Mouse (Mus musculus): ENCODE data around the gene Vwa8. TPM values are rescaled to one million over a fixed set of nuclear protein-coding genes. Genes with fewer than 3 reads are reported as not detected.

Vwa8 gene
- polyA plus RNA-seq, 1 experiment = 13.9 TPM

- H3K79me2 ChIP-seq (ENCODE audit: control insufficient read depth, insufficient read depth) = no peaks in the 10 kb centered on the region
- H3K27me3 ChIP-seq (ENCODE audit: control insufficient read depth, insufficient read depth, insufficient read length) = no peaks in the 10 kb centered on the region
- no peaks in the 10 kb centered on the region for H3K79me3 ChIP-seq (ENCODE audit: low read depth)
- no peak overlapping the region for H3K4me3 ChIP-seq (ENCODE audit: insufficient read depth, poor library complexity, severe bottlenecking)
- no peak for TF ChIP-seq FOSL1 (IDR thresholded peaks at IDR 0.05; ENCODE audit: insufficient read depth, low read length, poor library complexity, severe bottlenecking)
- no peak for TF ChIP-seq USF1 (IDR thresholded peaks at IDR 0.05; ENCODE audit: low read depth)
- no peak for TF ChIP-seq MYOG (IDR thresholded peaks at IDR 0.05; ENCODE audit: control insufficient read depth, extremely low read depth, insufficient read length)
- no peak for TF ChIP-seq CEBPB (IDR thresholded peaks at IDR 0.05; ENCODE audit: low read depth)
- TF ChIP-seq MYOD1 (IDR thresholded peaks at IDR 0.05; ENCODE audit: control insufficient read depth, insufficient read length, low read depth) = no peak
- TF ChIP-seq MAX (IDR thresholded peaks at IDR 0.05) = no peak
- TF ChIP-seq CTCF (IDR thresholded peaks at IDR 0.05; ENCODE audit: control insufficient read depth, insufficient read depth, insufficient read length) = no peak
- H3K36me3 ChIP-seq (ENCODE audit: control insufficient read depth, insufficient read depth) = peaks cover 4% of the 10 kb centered on the region
- H3ac ChIP-seq (ENCODE audit: control insufficient read depth, insufficient read length, low read depth) = no peak overlapping the region
Observed at GRCm38 (mm10) chr14:79185018-79185685, 336.3 kb downstream of the Vwa8 start.

- TF ChIP-seq FOSL1 (IDR thresholded peaks at IDR 0.05; ENCODE audit: insufficient read depth, low read length, poor library complexity, severe bottlenecking) (no peak), MAX (IDR thresholded peaks at IDR 0.05) (no peak), CEBPB (IDR thresholded peaks at IDR 0.05; ENCODE audit: low read depth) (no peak), MYOG (IDR thresholded peaks at IDR 0.05; ENCODE audit: control insufficient read depth, extremely low read depth, insufficient read length) (no peak), USF1 (IDR thresholded peaks at IDR 0.05; ENCODE audit: low read depth) (no peak), MYOD1 (IDR thresholded peaks at IDR 0.05; ENCODE audit: control insufficient read depth, insufficient read length, low read depth) (no peak), CTCF (IDR thresholded peaks at IDR 0.05; ENCODE audit: control insufficient read depth, insufficient read depth, insufficient read length) (no peak)
- no peaks in the 10 kb centered on the region for H3K27me3 ChIP-seq (ENCODE audit: control insufficient read depth, insufficient read depth, insufficient read length)
- H3ac ChIP-seq (ENCODE audit: control insufficient read depth, insufficient read length, low read depth) = no peak overlapping the region
Observed at GRCm38 (mm10) chr14:79186976-79187375, 338.1 kb downstream of the Vwa8 start.

GRCm38 (mm10) chr14:79196711-79197110, 347.9 kb downstream of the Vwa8 start:
- Histone ChIP-seq H3ac (ENCODE audit: control insufficient read depth, insufficient read length, low read depth) (no peak overlapping the region), H3K79me3 (ENCODE audit: low read depth) (no peaks in the 10 kb centered on the region), H3K4me3 (ENCODE audit: insufficient read depth, poor library complexity, severe bottlenecking) (no peak overlapping the region), H3K27me3 (ENCODE audit: control insufficient read depth, insufficient read depth, insufficient read length) (no peaks in the 10 kb centered on the region), H3K36me3 (ENCODE audit: control insufficient read depth, insufficient read depth) (no peaks in the 10 kb centered on the region), H3K79me2 (ENCODE audit: control insufficient read depth, insufficient read depth) (no peaks in the 10 kb centered on the region)
- no peak for TF ChIP-seq CTCF (IDR thresholded peaks at IDR 0.05; ENCODE audit: control insufficient read depth, insufficient read depth, insufficient read length)
- TF ChIP-seq MYOG (IDR thresholded peaks at IDR 0.05; ENCODE audit: control insufficient read depth, extremely low read depth, insufficient read length) = no peak
- TF ChIP-seq MAX (IDR thresholded peaks at IDR 0.05) = no peak
- TF ChIP-seq CEBPB (IDR thresholded peaks at IDR 0.05; ENCODE audit: low read depth) = no peak
- TF ChIP-seq FOSL1 (IDR thresholded peaks at IDR 0.05; ENCODE audit: insufficient read depth, low read length, poor library complexity, severe bottlenecking) = no peak
- TF ChIP-seq MYOD1 (IDR thresholded peaks at IDR 0.05; ENCODE audit: control insufficient read depth, insufficient read length, low read depth) = no peak
- no peak for TF ChIP-seq USF1 (IDR thresholded peaks at IDR 0.05; ENCODE audit: low read depth)

More at GRCm38 (mm10) chr14:79186976-79187375, 338.1 kb downstream of the Vwa8 start:
- Histone ChIP-seq H3K4me3 (ENCODE audit: insufficient read depth, poor library complexity, severe bottlenecking) (no peak overlapping the region), H3K36me3 (ENCODE audit: control insufficient read depth, insufficient read depth) (peaks cover 4% of the 10 kb centered on the region), H3K79me2 (ENCODE audit: control insufficient read depth, insufficient read depth) (no peaks in the 10 kb centered on the region), H3K79me3 (ENCODE audit: low read depth) (no peaks in the 10 kb centered on the region)

GRCm38 (mm10) chr14:79198066-79198465, 349.2 kb downstream of the Vwa8 start:
- no peak for TF ChIP-seq MAX (IDR thresholded peaks at IDR 0.05)
- TF ChIP-seq CEBPB (IDR thresholded peaks at IDR 0.05; ENCODE audit: low read depth) = no peak
- Histone ChIP-seq H3K79me3 (ENCODE audit: low read depth) (no peaks in the 10 kb centered on the region), H3ac (ENCODE audit: control insufficient read depth, insufficient read length, low read depth) (no peak overlapping the region), H3K27me3 (ENCODE audit: control insufficient read depth, insufficient read depth, insufficient read length) (no peaks in the 10 kb centered on the region), H3K4me3 (ENCODE audit: insufficient read depth, poor library complexity, severe bottlenecking) (no peak overlapping the region), H3K79me2 (ENCODE audit: control insufficient read depth, insufficient read depth) (no peaks in the 10 kb centered on the region), H3K36me3 (ENCODE audit: control insufficient read depth, insufficient read depth) (no peaks in the 10 kb centered on the region)

GRCm38 (mm10) chr14:79200133-79200891, 351.5 kb downstream of the Vwa8 start:
- H3K79me2 ChIP-seq (ENCODE audit: control insufficient read depth, insufficient read depth) = no peaks in the 10 kb centered on the region
- H3K4me3 ChIP-seq (ENCODE audit: insufficient read depth, poor library complexity, severe bottlenecking) = no peak overlapping the region
- no peak for TF ChIP-seq MYOG (IDR thresholded peaks at IDR 0.05; ENCODE audit: control insufficient read depth, extremely low read depth, insufficient read length)
- TF ChIP-seq MAX (IDR thresholded peaks at IDR 0.05) = no peak
- no peak for TF ChIP-seq USF1 (IDR thresholded peaks at IDR 0.05; ENCODE audit: low read depth)
- no peak for TF ChIP-seq MYOD1 (IDR thresholded peaks at IDR 0.05; ENCODE audit: control insufficient read depth, insufficient read length, low read depth)
- TF ChIP-seq CTCF (IDR thresholded peaks at IDR 0.05; ENCODE audit: control insufficient read depth, insufficient read depth, insufficient read length) = no peak
- TF ChIP-seq FOSL1 (IDR thresholded peaks at IDR 0.05; ENCODE audit: insufficient read depth, low read length, poor library complexity, severe bottlenecking) = no peak
- no peak for TF ChIP-seq CEBPB (IDR thresholded peaks at IDR 0.05; ENCODE audit: low read depth)
- no peaks in the 10 kb centered on the region for H3K36me3 ChIP-seq (ENCODE audit: control insufficient read depth, insufficient read depth)
- no peak overlapping the region for H3ac ChIP-seq (ENCODE audit: control insufficient read depth, insufficient read length, low read depth)
- no peaks in the 10 kb centered on the region for H3K79me3 ChIP-seq (ENCODE audit: low read depth)
- no peaks in the 10 kb centered on the region for H3K27me3 ChIP-seq (ENCODE audit: control insufficient read depth, insufficient read depth, insufficient read length)
